Mouse (Mus musculus): ENCODE results near the gene Dnmt1. TPM values are rescaled to one million over a fixed set of nuclear protein-coding genes. Genes with fewer than 3 reads are reported as not detected.
A peak's percentile ranks its signal among the peaks of the same experiment; 100 is the strongest.

Dnmt1 gene
- total and polyA plus RNA-seq, 3 experiments = 412 to 1,953 (median 681) TPM

DNA sequence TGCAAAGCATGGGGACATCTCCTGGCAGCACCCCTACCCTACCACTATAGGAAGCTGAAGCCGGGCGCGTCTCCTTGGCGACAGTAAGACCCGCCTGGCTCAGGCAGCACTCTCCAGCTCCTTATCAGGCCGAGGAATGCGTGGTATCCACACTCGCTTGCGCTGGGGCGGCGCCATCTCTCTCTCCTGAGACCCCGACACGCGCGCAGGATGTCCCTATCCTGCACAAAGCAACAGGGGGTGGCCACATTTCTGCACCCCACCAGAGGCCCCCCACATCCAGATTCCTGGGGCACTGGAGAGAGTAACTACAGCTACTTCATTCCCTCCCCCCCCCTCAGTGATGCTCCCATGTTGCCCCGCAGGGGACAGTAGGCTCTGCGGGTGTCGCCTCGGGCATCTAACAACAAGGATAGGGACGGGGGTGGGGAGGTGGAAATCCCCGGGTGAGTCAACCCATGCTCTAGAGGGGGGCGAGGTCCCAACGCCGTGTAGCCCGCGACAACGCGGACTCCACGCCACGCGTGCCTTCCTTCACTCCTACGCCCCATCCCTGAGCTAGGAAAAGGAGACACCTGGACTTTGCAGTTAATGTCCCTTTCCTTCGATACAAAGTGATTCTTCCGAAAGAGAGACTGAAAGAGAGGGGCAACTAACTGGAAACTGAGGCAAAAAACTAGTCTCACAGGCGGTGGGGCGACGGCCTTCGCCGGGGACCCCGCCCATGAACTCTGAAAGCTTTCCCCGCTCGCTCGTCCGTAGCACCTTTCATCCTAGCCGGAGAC is 15.9 kb upstream of the Dnmt1 start (continued):
- TF ChIP-seq MEF2A (IDR thresholded peaks at IDR 0.05; ENCODE audit: extremely low read depth, insufficient replicate concordance, low read depth, low read length, poor library complexity, severe bottlenecking) = no peak
- TF ChIP-seq MAFK (IDR thresholded peaks at IDR 0.05; ENCODE audit: borderline replicate concordance, low read depth, low read length) = no peak

DNA sequence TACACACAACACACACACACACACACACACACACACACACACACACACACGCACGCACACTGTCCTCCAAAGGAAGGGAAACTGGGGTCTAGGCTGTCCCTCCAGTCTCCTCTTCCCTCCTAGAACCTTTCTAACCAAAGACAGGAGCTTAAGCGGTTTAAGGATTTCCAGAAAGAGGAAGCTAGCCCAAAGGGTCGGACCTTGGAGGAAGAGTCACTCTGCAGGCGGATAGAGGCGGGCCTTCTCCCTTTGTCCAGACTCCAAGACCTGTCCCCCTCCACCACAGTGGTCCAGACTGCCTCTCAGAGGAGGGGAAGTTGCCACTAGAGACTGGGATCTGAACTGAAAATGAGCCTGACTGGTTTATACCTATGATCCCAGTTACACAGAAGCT is 14.0 kb upstream of the Dnmt1 start:
- peaks cover 0 to 11% of the 10 kb centered on the region in 2 experiments; a peak in 2 of 4 replicates for H3K36me3 ChIP-seq (ENCODE audit: control insufficient read depth in 1 of 2, insufficient read depth in 2 of 2, low read length in 2 of 2)
- H3K4me3 ChIP-seq (ENCODE audit: control insufficient read depth in 1 of 2, insufficient read depth in 1 of 2, low read depth in 2 of 2, low read length in 2 of 2) = no peak overlapping the region
- peak; percentile 86 for DNase-seq (ENCODE audit: low read depth, low spot score)
- H3K27ac ChIP-seq (ENCODE audit: control insufficient read depth, low read depth, low read length) = peak overlapping the region; percentile 0; the same call in 1 of the 2 replicates
- no peaks in the 10 kb centered on the region; the same call in 1 of the 2 replicates for H3K79me2 ChIP-seq (ENCODE audit: control insufficient read depth, insufficient read depth, low read length, poor library complexity)
- H3K9ac ChIP-seq (ENCODE audit: control insufficient read depth, low read depth, low read length, poor library complexity, severe bottlenecking) = no peak overlapping the region
- TF ChIP-seq E2F4 (IDR thresholded peaks at IDR 0.05; ENCODE audit: borderline replicate concordance, low read depth, low read length) (no peak), CHD1 (IDR thresholded peaks at IDR 0.05; ENCODE audit: low read depth, low read length) (no peak), TBP (IDR thresholded peaks at IDR 0.05; ENCODE audit: low read depth, low read length) (peak; percentile 7; the same call in 1 of the 2 replicates), USF1 (IDR thresholded peaks at IDR 0.05; ENCODE audit: low read depth, low read length) (no peak), POLR2AphosphoS5 (IDR thresholded peaks at IDR 0.05; ENCODE audit: borderline replicate concordance, low read depth, low read length) (no peak)
- H3K27me3 ChIP-seq (ENCODE audit: control insufficient read depth in 1 of 2, insufficient read depth in 2 of 2, low read length in 2 of 2) = no peaks in the 10 kb centered on the region
- H3K4me1 ChIP-seq (ENCODE audit: control insufficient read depth in 1 of 2, insufficient read depth in 2 of 2, low read length in 2 of 2) = peaks cover 8 to 30% of the 10 kb centered on the region in 2 experiments
- H3K9me3 ChIP-seq (replicated peaks; ENCODE audit: insufficient read depth, low read length) = no peaks in the 10 kb centered on the region

GRCm38 (mm10) chr9:20973001-20973681 is 13.5 kb upstream of the Dnmt1 start:
- DNase-seq (ENCODE audit: low read depth, low spot score) = no peak
- H3K9me3 ChIP-seq (replicated peaks; ENCODE audit: insufficient read depth, low read length) = no peaks in the 10 kb centered on the region
- no peak overlapping the region for H3K4me3 ChIP-seq (ENCODE audit: control insufficient read depth in 1 of 2, insufficient read depth in 1 of 2, low read depth in 2 of 2, low read length in 2 of 2)
- no peak overlapping the region for H3K27ac ChIP-seq (ENCODE audit: control insufficient read depth, low read depth, low read length)
- H3K4me1 ChIP-seq (ENCODE audit: control insufficient read depth in 1 of 2, insufficient read depth in 2 of 2, low read length in 2 of 2) = peaks cover 8 to 29% of the 10 kb centered on the region in 2 experiments
- H3K27me3 ChIP-seq (ENCODE audit: control insufficient read depth in 1 of 2, insufficient read depth in 2 of 2, low read length in 2 of 2) = no peaks in the 10 kb centered on the region
- H3K9ac ChIP-seq (ENCODE audit: control insufficient read depth, low read depth, low read length, poor library complexity, severe bottlenecking) = no peak overlapping the region
- H3K36me3 ChIP-seq (ENCODE audit: control insufficient read depth in 1 of 2, insufficient read depth in 2 of 2, low read length in 2 of 2) = peaks cover 0 to 11% of the 10 kb centered on the region in 2 experiments; a peak in 2 of 4 replicates
- TF ChIP-seq NELFE (IDR thresholded peaks at IDR 0.05; ENCODE audit: low read depth, low read length) (no peak), EP300 (IDR thresholded peaks at IDR 0.05; ENCODE audit: low read depth in 1 of 2, low read length in 2 of 2) (no peak), CTCF (IDR thresholded peaks at IDR 0.05 in 2 of 3, conservative IDR thresholded peaks at IDR 0.05 in 1 of 3; ENCODE audit: control insufficient read depth in 1 of 3, insufficient read depth in 1 of 3, low read depth in 2 of 3, low read length in 3 of 3, poor library complexity in 1 of 3, severe bottlenecking in 1 of 3) (no peak), MAFK (IDR thresholded peaks at IDR 0.05; ENCODE audit: borderline replicate concordance, low read depth, low read length) (no peak), MYC (IDR thresholded peaks at IDR 0.05; ENCODE audit: low read depth, low read length) (no peak), POLR2AphosphoS5 (IDR thresholded peaks at IDR 0.05; ENCODE audit: borderline replicate concordance, low read depth, low read length) (peak; percentile 97; the same call in 1 of the 2 replicates), UBTF (IDR thresholded peaks at IDR 0.05; ENCODE audit: borderline replicate concordance, insufficient read depth, low read depth, low read length) (0 out of 2 replicates have a peak, but pooled peaks have one; percentile 33), ZNF384 (IDR thresholded peaks at IDR 0.05; ENCODE audit: low read depth, low read length) (no peak)
- H3K79me2 ChIP-seq (ENCODE audit: control insufficient read depth, insufficient read depth, low read length, poor library complexity) = no peaks in the 10 kb centered on the region; the same call in 1 of the 2 replicates
